Mouse (Mus musculus): ENCODE measurements around the gene Kcnip1. TPM values are rescaled to one million over a fixed set of nuclear protein-coding genes. Genes with fewer than 3 reads are reported as not detected.

Kcnip1 gene
- polyA plus RNA-seq, 1 experiment from 2014 or later, result 51.2 TPM

GRCm38 (mm10) chr11:33873071-33873781 lies 119.7 kb downstream of the Kcnip1 start:
- H3K4me1 ChIP-seq, result peaks cover 10% of the 10 kb centered on the region; the same call in 1 of the 2 replicates
- H3K27ac ChIP-seq (replicated peaks), result no peak overlapping the region
- no peak overlapping the region for H3K4me2 ChIP-seq (replicated peaks)
- H3K9ac ChIP-seq (replicated peaks), result no peak overlapping the region
- no peaks in the 10 kb centered on the region for H3K27me3 ChIP-seq
- H3K9me3 ChIP-seq, result no peaks in the 10 kb centered on the region
- ATAC-seq (replicated peaks), result 0 out of 2 replicates have a peak, but pooled peaks have one; percentile 53
- no peak overlapping the region for H3K4me3 ChIP-seq
- WGBS, result 57% methylated on average over 10 of the region's 10 CpGs
- no peaks in the 10 kb centered on the region for H3K36me3 ChIP-seq

GRCm38 (mm10) chr11:33872716-33873048 lies 120.3 kb downstream of the Kcnip1 start:
- H3K36me3 ChIP-seq, result no peaks in the 10 kb centered on the region
- H3K4me2 ChIP-seq (replicated peaks), result no peak overlapping the region
- no peak overlapping the region for H3K4me3 ChIP-seq
- H3K27ac ChIP-seq (replicated peaks), result no peak overlapping the region
- 77% methylated on average over 2 of the region's 2 CpGs for WGBS
- no peak overlapping the region for H3K9ac ChIP-seq (replicated peaks)
- no peaks in the 10 kb centered on the region for H3K9me3 ChIP-seq
- ATAC-seq (replicated peaks), result no peak
- H3K4me1 ChIP-seq, result peaks cover 10% of the 10 kb centered on the region; the same call in 1 of the 2 replicates
- H3K27me3 ChIP-seq, result no peaks in the 10 kb centered on the region

- H3K9ac ChIP-seq (replicated peaks), result no peak overlapping the region
- H3K4me2 ChIP-seq (replicated peaks), result no peak overlapping the region
- H3K4me3 ChIP-seq, result no peak overlapping the region
- H3K36me3 ChIP-seq, result no peaks in the 10 kb centered on the region
- peaks cover 10% of the 10 kb centered on the region; the same call in 1 of the 2 replicates for H3K4me1 ChIP-seq
- no peak overlapping the region for H3K27ac ChIP-seq (replicated peaks)
- ATAC-seq (replicated peaks), result no peak
- no peaks in the 10 kb centered on the region for H3K27me3 ChIP-seq
- H3K9me3 ChIP-seq, result no peaks in the 10 kb centered on the region
- 38% methylated on average over 9 of the region's 9 CpGs for WGBS
Measured at GRCm38 (mm10) chr11:33871998-33872715, 120.8 kb downstream of the Kcnip1 start.

GRCm38 (mm10) chr11:33870246-33870645 lies 122.7 kb downstream of the Kcnip1 start:
- Histone ChIP-seq H3K27me3 (no peaks in the 10 kb centered on the region), H3K4me2 (replicated peaks) (no peak overlapping the region), H3K9me3 (no peaks in the 10 kb centered on the region), H3K27ac (replicated peaks) (no peak overlapping the region), H3K9ac (replicated peaks) (no peak overlapping the region), H3K36me3 (no peaks in the 10 kb centered on the region), H3K4me3 (no peak overlapping the region), H3K4me1 (peaks cover 12% of the 10 kb centered on the region; the same call in 1 of the 2 replicates)
- WGBS, result 88% methylated on average over 2 of the region's 2 CpGs
- ATAC-seq (replicated peaks), result no peak

- Histone ChIP-seq H3K4me1 (peaks cover 12% of the 10 kb centered on the region; the same call in 1 of the 2 replicates), H3K27ac (replicated peaks) (no peak overlapping the region), H3K36me3 (no peaks in the 10 kb centered on the region), H3K4me3 (no peak overlapping the region), H3K9ac (replicated peaks) (no peak overlapping the region), H3K27me3 (no peaks in the 10 kb centered on the region), H3K4me2 (replicated peaks) (no peak overlapping the region), H3K9me3 (no peaks in the 10 kb centered on the region)
- ATAC-seq (replicated peaks), result no peak
- WGBS, result 56% methylated on average over 3 of the region's 3 CpGs
Measured at GRCm38 (mm10) chr11:33869559-33869958, 123.4 kb downstream of the Kcnip1 start.

GRCm38 (mm10) chr11:33866775-33867174 lies 126.2 kb downstream of the Kcnip1 start:
- 67% methylated on average over 6 of the region's 6 CpGs for WGBS

GRCm38 (mm10) chr11:33864245-33864644 lies 128.7 kb downstream of the Kcnip1 start:
- Histone ChIP-seq H3K4me1 (peaks cover 5% of the 10 kb centered on the region; the same call in 1 of the 2 replicates), H3K27ac (replicated peaks) (no peak overlapping the region), H3K27me3 (no peaks in the 10 kb centered on the region), H3K9ac (replicated peaks) (no peak overlapping the region), H3K4me3 (no peak overlapping the region), H3K36me3 (no peaks in the 10 kb centered on the region), H3K4me2 (replicated peaks) (no peak overlapping the region), H3K9me3 (no peaks in the 10 kb centered on the region)
- 95% methylated on average over 4 of the region's 4 CpGs for WGBS
- no peak for ATAC-seq (replicated peaks)

More at GRCm38 (mm10) chr11:33866775-33867174, 126.2 kb downstream of the Kcnip1 start:
- Histone ChIP-seq H3K27ac (replicated peaks) (no peak overlapping the region), H3K36me3 (no peaks in the 10 kb centered on the region), H3K9me3 (no peaks in the 10 kb centered on the region), H3K4me2 (replicated peaks) (no peak overlapping the region), H3K27me3 (no peaks in the 10 kb centered on the region), H3K4me1 (0 out of 2 replicates have a peak, but pooled peaks cover 2% of the 10 kb centered on the region), H3K9ac (replicated peaks) (no peak overlapping the region), H3K4me3 (no peak overlapping the region)
- ATAC-seq (replicated peaks), result no peak

GRCm38 (mm10) chr11:33861823-33862222 lies 131.1 kb downstream of the Kcnip1 start:
- Histone ChIP-seq H3K4me2 (replicated peaks) (no peak overlapping the region), H3K27me3 (no peaks in the 10 kb centered on the region), H3K9me3 (no peaks in the 10 kb centered on the region), H3K27ac (replicated peaks) (no peak overlapping the region), H3K9ac (replicated peaks) (no peak overlapping the region), H3K36me3 (no peaks in the 10 kb centered on the region), H3K4me3 (no peak overlapping the region), H3K4me1 (peaks cover 4% of the 10 kb centered on the region; the same call in 1 of the 2 replicates)
- ATAC-seq (replicated peaks), result no peak

GRCm38 (mm10) chr11:33860905-33861582 lies 131.9 kb downstream of the Kcnip1 start:
- 63% methylated on average over 4 of the region's 4 CpGs for WGBS
- Histone ChIP-seq H3K36me3 (no peaks in the 10 kb centered on the region), H3K4me3 (no peak overlapping the region), H3K4me1 (peaks cover 3% of the 10 kb centered on the region; the same call in 1 of the 2 replicates), H3K9me3 (no peaks in the 10 kb centered on the region), H3K9ac (replicated peaks) (no peak overlapping the region), H3K27ac (replicated peaks) (no peak overlapping the region), H3K4me2 (replicated peaks) (no peak overlapping the region), H3K27me3 (no peaks in the 10 kb centered on the region)
- no peak for ATAC-seq (replicated peaks)

GRCm38 (mm10) chr11:33849614-33850013 lies 143.3 kb downstream of the Kcnip1 start:
- no peaks in the 10 kb centered on the region for H3K9me3 ChIP-seq
- no peaks in the 10 kb centered on the region for H3K27me3 ChIP-seq
- H3K4me1 ChIP-seq, result 0 out of 2 replicates have a peak, but pooled peaks cover 3% of the 10 kb centered on the region
- no peak overlapping the region for H3K4me3 ChIP-seq
- H3K36me3 ChIP-seq, result no peaks in the 10 kb centered on the region
- no peak overlapping the region for H3K9ac ChIP-seq (replicated peaks)
- H3K27ac ChIP-seq (replicated peaks), result no peak overlapping the region
- 40% methylated on average over 11 of the region's 11 CpGs for WGBS
- ATAC-seq (replicated peaks), result peak; percentile 27; the same call in 1 of the 2 replicates
- no peak overlapping the region for H3K4me2 ChIP-seq (replicated peaks)

- Histone ChIP-seq H3K27me3 (no peaks in the 10 kb centered on the region), H3K4me1 (peaks cover 3% of the 10 kb centered on the region), H3K27ac (replicated peaks) (no peak overlapping the region), H3K9me3 (no peaks in the 10 kb centered on the region), H3K4me2 (replicated peaks) (no peak overlapping the region), H3K36me3 (no peaks in the 10 kb centered on the region), H3K9ac (replicated peaks) (no peak overlapping the region), H3K4me3 (no peak overlapping the region)
- 93% methylated on average over 3 of the region's 3 CpGs for WGBS
- no peak for ATAC-seq (replicated peaks)
Measured at GRCm38 (mm10) chr11:33848685-33849084, 144.3 kb downstream of the Kcnip1 start.

GRCm38 (mm10) chr11:33845931-33846330 lies 147.0 kb downstream of the Kcnip1 start:
- 67% methylated on average over 5 of the region's 5 CpGs for WGBS
- ATAC-seq (replicated peaks), result no peak

More at GRCm38 (mm10) chr11:33845931-33846330, 147.0 kb downstream of the Kcnip1 start:
- Histone ChIP-seq H3K4me1 (peaks cover 16% of the 10 kb centered on the region), H3K9ac (replicated peaks) (no peak overlapping the region), H3K4me3 (no peak overlapping the region), H3K27ac (replicated peaks) (no peak overlapping the region), H3K27me3 (0 out of 2 replicates have a peak, but pooled peaks cover 8% of the 10 kb centered on the region), H3K36me3 (no peaks in the 10 kb centered on the region), H3K4me2 (replicated peaks) (no peak overlapping the region), H3K9me3 (no peaks in the 10 kb centered on the region)

Data from forebrain, embryonic 15.5 days (tissue).